Mouse (Mus musculus) fat pad, adult 2 months (tissue): ENCODE measurements at regions not wholly inside any gene's neighbourhood (a gene's known extent, or its start where the extent isn't known, plus 50 kb on each side); places are given as distances from the start of the nearest gene placed in this dataset.

ENCODE experiments used
- DNase-seq: peaks from one replicate; pipeline ENCODE4 v3.0.0-alpha.2; 2011; ENCODE audit warnings: low read depth, low spot score; ENCODE audit errors: extremely low read depth

- no peak for DNase-seq
These were observed 114.9 kb upstream of the Pde3a start for GRCm38 (mm10) chr6:141134176-141134575.

- DNase-seq: no peak
These were observed 112.2 kb upstream of the Pde3a start for GRCm38 (mm10) chr6:141136664-141137375.

- no peak for DNase-seq
These were observed 108.1 kb upstream of the Pde3a start for GRCm38 (mm10) chr6:141141016-141141415.

GRCm38 (mm10) chr6:141148417-141149169, 100.5 kb upstream of the Pde3a start:
- no peak for DNase-seq

GRCm38 (mm10) chr6:141149170-141149917, 99.7 kb upstream of the Pde3a start:
- DNase-seq: no peak

- no peak for DNase-seq
These were observed 89.7 kb upstream of the Pde3a start for GRCm38 (mm10) chr6:141159326-141159725.

GRCm38 (mm10) chr6:141161626-141162233, 87.3 kb upstream of the Pde3a start:
- no peak for DNase-seq

- no peak for DNase-seq
These were observed 81.8 kb upstream of the Pde3a start for GRCm38 (mm10) chr6:141167270-141167669.

GRCm38 (mm10) chr6:141168356-141168755, 80.7 kb upstream of the Pde3a start:
- DNase-seq: no peak

GRCm38 (mm10) chr6:141183782-141184181, 65.3 kb upstream of the Pde3a start:
- no peak for DNase-seq

- no peak for DNase-seq
These were observed 61.0 kb upstream of the Pde3a start for GRCm38 (mm10) chr6:141188036-141188435.

- DNase-seq: no peak
These were observed 60.0 kb upstream of the Pde3a start for GRCm38 (mm10) chr6:141189093-141189492.

GRCm38 (mm10) chr6:141189701-141190100, 59.4 kb upstream of the Pde3a start:
- DNase-seq: no peak

- no peak for DNase-seq
These were observed 58.7 kb upstream of the Pde3a start for GRCm38 (mm10) chr6:141190383-141190782.

- DNase-seq: no peak
These were observed 51.6 kb upstream of the Pde3a start for GRCm38 (mm10) chr6:141197501-141197900.
